Mouse (Mus musculus): Measurements from ENCODE around the gene Prr23a2.

- TF ChIP-seq CTCF (IDR thresholded peaks at IDR 0.05; ENCODE audit: borderline replicate concordance, insufficient read depth, low read length) (no peak), POLR2A (IDR thresholded peaks at IDR 0.05; ENCODE audit: low read depth, low read length) (no peak)
Measured at GRCm38 (mm10) chr9:98863463-98863862, 7.2 kb downstream of the Prr23a2 start.

Measured in embryonic fibroblast, embryonic 13.5 days (primary cell).